Mouse (Mus musculus) 3T3-L1 (cell line): Measurements from ENCODE around the gene Mycn.

Source experiments
- DNase-seq: peaks from one replicate; pipeline ENCODE4 v3.0.0-alpha.2; 2015; ENCODE audit warnings: low read depth, low spot score

Mycn gene

DNA sequence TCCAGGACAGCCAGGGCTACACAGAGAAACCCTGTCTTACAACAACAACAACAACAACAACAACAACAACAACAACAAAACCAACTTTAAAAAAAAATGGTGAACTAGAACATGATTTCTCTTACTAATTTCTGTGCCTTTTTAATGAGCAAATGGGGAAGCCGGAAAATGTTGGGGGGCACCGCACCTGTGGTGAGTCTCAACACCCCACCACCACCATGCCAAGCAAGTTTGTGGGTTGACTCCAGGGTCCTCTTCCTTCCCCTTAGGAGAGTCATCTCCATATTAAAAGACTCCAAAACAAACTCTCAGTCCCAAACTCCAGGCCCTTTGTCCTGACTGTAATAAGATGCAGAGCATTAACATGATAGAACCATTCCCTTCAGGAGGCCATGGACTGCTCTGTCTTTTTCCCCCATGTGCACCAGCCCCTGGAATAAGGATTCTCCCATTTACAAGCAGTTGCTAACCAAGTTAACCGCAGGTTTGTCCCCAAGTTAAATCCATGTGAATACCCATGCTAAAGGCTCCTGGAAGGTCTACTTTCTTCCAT is 14.7 kb downstream of the Mycn start:
- DNase-seq, result no peak

DNA sequence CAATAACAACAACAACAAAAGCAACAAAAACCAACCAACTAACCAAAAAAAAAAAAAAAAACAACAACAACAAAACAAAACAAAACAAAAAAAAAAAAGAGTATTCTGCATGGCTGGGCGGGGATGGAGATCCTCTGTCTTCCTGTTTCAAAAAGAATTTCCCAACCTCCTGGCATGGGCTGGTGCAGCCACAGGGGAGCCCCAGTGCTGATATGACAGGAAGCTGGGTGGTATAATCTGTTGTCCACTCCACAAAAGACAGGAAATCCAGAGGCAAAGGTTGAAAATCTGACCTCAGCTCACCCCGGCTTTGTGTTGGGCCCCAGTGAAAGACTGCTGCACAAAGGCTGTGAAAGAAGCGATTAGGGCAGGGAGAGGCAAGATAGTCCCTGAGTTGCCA is 17.3 kb downstream of the Mycn start:
- no peak for DNase-seq

DNA sequence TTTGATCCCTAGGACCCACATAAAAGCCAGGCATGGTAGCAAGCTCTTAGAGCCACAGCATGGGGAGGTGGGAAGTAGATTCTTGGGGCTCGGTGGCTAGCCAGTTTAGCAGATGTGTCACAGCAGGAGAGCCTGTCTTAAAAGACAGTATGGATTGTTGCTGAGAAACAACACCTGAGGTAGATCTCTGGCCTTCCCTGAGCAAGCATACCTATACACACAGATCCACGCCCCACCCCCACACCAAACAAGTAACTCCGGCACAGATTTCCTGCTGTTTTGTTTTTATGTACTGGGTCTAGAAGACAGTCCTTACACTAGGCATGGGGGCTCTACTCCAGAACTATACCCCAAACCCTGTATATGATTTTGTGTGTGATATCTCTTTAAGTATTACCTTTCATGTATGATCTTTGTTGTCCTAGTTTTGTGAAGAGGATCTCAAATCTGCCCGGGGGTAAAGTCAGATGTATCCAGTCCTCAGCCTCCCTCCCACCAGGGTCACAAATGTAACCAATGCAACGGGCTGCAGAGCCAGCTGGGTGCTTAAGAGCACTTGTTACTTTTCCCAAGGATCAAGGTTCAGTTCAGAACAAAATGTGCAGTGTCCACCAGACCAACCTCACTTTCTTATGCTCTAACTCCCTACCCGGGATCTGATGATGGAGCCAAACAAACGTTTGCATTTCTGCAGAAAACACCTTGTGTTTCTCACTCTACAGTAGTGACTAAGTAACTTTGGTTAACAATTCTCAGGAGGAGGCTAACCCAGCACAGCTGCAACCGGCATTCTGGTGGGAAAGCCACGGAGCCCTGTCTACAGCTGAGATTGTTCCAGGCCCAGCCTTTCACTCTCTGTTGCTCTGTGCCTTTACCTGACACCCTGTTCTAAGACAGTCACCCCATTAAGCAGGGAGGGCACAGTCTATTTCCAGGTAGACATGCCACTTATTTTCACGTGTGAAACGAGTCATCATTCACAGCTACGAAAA is 21.3 kb downstream of the Mycn start:
- DNase-seq, result no peak

DNA sequence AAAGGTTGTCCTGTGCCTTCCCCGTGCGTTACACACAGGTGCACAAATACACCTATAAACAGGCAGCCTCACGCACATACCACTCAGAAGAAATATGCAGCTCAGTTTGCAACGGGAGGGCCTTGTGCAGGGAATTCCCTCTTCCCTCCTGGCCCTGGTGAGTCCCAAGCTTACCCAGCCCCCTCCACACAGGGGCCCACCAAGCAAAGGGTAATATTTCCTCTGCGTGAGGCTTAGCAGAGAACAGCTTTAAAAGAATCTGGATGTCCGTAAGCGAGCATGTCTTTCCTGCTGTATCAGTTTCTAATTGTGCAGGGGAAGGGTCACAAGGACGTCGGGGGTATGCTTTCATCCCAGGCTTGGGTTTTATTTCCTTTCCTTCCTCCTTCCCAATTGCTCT is 25.4 kb downstream of the Mycn start:
- no peak for DNase-seq

DNA sequence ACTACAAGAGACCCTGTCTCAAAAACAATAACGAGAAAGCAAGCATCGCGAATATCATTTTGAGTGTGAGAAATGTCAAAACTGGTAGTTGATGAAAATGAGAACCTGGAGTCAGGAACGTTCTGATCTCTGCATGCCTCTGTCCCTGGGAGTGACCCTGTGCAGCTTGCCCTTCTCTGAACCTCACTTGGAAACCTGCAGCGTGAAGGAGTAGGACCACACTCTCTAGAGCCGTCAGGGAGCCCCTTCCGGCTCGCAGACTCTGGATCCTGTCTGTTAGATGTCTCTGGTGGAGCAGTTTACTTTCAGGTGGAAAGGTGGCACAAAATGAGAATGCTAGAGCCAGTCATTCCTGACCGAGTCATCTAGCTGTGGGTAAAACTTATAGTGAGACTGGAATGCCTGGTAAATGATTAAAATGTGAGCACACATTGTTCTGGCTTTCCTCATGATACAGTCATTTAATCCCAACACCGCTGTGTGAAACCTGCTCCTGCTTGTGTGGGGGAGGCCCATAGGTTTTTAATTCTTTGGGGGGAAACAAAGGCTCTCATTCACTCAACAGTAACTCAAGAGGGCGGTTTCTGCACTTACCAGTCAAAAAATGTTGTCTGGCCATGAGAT is 31.2 kb downstream of the Mycn start:
- DNase-seq, result no peak

DNA sequence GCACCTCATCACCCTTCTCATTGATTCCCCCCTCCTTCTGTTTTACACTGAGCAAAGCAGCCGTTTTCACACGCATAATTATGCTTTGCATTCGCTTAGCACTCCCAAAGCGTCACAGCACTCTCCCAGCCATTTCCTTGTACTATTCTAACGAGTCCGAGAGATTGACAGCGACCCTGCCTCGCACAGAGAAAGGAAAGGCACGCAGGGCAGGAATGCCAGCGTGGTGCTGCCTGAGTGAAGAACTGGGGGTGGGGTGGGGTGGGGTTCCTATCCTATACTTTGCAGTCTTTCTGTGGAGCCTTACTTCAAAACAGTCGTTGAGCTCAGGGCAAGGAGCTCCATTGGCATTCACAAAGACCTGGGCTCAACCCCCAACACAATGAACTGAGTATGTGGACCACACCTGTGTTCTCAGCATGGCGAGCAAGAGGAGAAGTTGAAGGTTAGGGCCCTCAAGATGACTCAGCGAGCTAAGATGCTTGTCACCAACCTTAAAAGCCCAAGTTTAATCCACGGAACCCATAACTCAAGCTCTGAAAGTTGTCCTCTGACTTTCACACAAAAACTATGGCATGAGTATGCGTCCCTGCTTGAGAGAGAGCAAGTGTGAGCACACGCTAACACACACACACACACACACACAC is 32.0 kb downstream of the Mycn start:
- DNase-seq, result no peak

DNA sequence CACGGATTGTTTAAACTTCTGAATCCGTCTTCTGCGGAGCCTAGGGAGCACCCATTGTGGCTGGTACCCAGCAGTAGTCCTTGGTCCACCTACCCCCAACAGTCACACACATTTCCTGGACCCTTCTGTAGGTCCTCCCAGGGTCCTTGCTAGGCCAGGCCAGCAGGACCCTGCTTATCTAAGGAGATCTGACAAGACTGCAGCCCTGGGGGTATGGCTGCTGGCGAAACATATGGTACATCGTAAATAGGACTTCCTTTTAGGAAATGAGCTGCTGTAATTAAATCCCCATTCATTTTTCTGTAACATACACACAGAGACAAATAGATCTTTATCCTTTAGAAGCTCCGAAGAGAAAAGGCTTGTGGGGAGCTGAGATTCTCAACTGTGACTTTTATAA is 34.9 kb downstream of the Mycn start:
- no peak for DNase-seq

DNA sequence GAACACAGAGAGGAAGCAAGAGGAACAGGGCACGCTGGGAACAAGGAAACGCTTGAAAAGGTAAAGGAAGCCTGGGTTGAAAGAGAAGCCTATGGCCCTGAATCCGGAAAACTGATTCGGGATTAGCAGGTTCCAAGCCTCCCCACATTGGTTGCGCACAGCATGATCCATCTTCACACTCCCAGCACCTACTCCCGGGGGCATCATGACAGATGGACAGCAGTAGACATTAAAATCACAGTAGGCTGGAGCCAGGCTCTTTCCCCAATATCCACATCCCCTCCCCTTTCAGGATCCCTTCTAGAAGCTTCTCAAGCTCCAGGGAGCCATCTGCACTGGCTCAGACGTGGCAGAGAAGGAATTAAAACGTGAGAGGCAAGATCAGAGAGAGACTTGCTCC is 35.4 kb downstream of the Mycn start:
- DNase-seq, result no peak

DNA sequence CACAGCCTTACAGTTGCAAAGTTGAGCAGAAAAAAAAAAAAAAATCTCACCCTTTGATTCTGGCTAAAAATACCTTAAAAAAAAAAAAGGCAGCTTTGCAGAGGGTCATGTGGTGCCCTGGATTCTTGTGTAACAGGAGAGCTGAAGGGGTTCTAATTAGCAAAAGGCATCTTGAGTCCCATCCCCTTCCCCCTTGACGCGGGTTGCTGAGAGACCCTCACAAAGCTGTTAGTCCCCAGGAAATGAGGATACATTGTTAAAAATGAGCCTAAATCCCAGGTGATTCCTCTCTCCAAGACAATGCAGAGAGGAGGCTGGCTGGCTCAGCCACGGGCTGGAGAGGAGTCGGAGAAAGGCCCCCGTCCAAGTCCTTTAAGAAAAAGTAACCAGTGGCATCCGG is 36.6 kb downstream of the Mycn start:
- no peak for DNase-seq

DNA sequence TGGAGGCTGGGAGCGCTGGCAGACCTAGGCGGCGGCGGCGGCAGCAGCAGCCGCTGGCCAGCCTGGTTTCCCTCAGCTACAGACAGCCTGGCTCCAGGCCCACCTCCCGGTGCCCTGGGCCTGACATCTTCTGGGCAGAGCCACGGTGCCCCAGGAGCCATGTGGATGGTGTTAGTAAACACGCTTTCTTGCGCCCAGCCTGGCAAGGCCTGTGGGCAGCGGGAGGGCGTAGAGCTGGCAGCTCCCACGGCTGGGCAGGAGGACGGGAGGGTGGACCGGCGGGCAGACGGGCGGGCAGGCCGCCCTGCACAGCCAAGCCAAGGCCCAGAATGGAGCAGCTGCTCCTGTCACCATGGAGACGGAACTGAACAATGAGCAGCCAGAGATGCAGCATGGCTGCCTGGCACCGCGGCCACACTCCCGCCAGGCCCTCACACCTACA is 37.2 kb downstream of the Mycn start:
- DNase-seq, result no peak

DNA sequence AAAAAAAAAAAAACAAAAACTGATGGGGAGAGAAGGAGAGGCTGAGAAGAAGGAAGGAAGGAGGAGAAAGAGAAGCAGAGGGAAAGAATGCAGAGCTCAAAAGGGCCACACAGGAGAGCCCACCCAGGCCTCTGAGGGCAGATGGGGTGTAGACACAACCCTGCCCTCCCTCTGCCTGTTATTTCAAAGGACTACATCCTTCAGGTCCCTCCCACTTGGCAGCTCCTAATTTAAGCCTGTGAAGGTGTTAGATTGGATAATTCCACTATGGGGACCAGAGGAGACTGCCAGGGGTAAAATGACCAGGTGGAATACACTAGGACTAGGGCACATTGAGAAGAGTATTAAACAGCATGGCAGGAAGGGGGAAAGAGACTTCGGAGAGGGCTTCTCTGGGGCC is 37.6 kb downstream of the Mycn start:
- DNase-seq, result no peak

DNA sequence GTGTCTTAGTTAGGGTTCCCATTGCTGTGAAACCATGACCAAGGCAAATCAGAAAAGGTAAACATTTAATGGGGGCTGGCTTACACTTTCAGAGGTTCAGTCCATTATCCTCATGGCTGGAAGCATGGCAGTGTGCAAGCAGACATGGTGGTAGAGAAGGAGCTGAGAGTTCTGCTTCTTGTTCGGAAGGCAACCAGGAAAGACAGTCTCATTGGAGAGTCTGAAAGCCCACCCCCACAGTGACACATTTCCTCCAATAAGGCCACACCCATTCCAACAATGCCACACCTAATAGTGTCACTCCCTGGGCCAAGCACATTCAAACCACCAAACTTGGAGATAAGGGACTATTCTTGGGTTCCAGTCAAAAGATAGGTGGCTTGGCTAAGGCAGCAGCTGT is 39.3 kb downstream of the Mycn start:
- peak; percentile 21 for DNase-seq

DNA sequence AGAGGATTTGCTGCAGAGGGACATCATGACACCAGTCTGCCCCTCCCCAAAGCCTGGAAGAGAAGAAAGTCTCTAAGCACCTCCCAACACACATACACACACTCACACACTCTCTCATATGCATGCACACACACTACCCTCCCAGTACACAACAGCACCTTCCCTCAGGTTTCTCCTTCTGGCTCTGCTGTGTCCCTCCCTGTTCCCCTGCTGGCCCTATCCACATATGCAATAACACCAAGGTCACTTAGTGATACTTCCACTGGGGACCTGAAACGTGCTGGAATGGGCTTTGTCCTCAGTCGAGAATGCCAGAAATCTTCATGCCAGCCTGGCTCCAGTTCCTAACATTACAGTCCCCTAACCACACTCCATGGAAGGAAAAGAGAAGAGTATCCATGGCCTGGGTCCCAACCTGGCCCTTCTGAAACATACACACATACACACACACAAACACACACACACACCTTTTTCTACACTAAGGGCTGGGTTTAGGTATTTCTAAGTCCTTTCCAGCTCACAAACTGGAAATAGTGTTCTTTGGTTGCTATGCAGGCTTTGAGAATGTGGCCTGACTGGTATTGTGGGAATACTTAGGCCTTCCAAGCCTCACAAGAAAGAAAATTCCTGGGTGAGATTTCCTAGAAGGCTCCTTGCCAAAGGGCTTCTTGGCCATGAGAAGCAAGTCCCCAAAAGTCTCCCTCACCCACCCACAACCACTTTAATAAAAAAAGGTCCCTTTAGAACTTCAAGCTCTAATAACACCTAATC is 43.2 kb downstream of the Mycn start:
- no peak for DNase-seq

DNA sequence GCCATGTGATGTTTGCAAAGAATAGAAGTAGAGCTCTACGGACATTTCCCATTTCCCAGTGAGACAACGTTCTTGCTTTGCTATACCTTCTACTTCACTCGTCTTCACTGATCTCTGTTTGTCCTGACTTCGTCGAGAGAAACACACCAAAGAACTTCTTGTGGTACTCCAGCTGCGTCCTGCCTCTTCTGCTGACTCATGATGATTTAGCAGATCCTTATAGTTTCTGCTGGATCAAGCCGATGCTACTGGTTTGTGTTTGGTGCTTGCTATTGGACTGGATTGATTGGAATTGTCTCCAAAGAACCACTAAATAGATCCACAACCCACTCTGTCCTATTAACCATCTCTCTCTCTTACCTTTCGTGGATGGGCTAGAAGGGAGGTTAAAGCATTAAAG is 47.7 kb downstream of the Mycn start:
- DNase-seq, result no peak

DNA sequence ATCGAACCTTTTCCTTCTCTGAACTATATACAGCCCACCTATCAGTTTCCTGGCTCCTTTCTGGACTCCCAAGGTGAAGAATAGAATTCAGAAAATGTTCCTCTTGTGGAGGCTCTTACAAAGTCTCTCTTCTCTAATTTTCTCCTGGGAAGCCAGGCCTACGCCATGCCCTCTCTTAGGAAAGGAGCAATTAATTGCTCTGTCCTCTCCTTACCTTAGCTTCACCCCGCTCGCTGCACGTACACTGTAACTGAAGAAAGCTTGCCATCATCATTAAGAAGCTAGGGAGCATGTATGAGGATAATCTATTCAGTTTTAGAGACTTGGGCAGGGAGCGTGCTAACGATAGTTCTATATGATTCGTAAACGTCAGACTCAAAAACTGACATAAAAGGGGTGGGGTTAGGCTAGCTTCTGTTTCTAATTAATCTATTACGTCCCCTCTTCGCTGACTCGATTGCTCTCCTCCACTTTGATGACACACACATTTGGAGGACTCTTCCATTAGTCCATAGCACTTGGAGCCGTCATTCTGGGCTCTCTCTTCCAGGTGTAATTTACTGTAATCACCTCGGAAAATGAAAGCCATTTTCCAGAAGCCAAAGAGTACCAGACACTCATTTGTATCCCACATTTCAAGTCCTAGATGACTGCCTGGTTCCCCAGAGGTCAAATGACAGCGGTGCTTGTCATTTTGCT is 55.4 kb downstream of the Mycn start:
- no peak for DNase-seq
